Mouse (Mus musculus) midbrain, embryonic 11.5 days (tissue): Measurements from ENCODE around the gene Vps25. TPM values are rescaled to one million over a fixed set of nuclear protein-coding genes. Genes with fewer than 3 reads are reported as not detected.

Experiments used
- ATAC-seq: fragments of 200-750 bp; cut with Nextera tagmentation; 2 replicates; pipeline ENCODE4 v1.8.0; 2017; ENCODE audit warnings: moderate TSS enrichment, moderate library complexity; ENCODE audit not compliant: low FRiP score
- DNase-seq: peaks from one replicate; pipeline ENCODE4 v3.0.0; 2015; ENCODE audit warnings: low spot score; ENCODE audit errors: missing footprints
- H3K27ac ChIP-seq: fragments of 300-500 bp; sonication (generic); 2 replicates; pipeline ENCODE4 v1.5.1; 2014; ENCODE audit warnings: low read depth, low read length
- H3K27me3 ChIP-seq: fragments of 300-500 bp; sonication (generic); 2 replicates; pipeline ENCODE4 v1.6.1; 2014; ENCODE audit warnings: mild to moderate bottlenecking, low read length, moderate library complexity, mixed read lengths; ENCODE audit not compliant: control insufficient read depth, insufficient read depth
- H3K36me3 ChIP-seq: fragments of 300-500 bp; sonication (generic); 2 replicates; pipeline ENCODE4 v1.6.1; 2014; ENCODE audit warnings: mild to moderate bottlenecking, low read length, moderate library complexity, mixed read lengths; ENCODE audit not compliant: control insufficient read depth, insufficient read depth
- H3K4me1 ChIP-seq: fragments of 300-500 bp; sonication (generic); 2 replicates; pipeline ENCODE4 v1.6.1; 2014; ENCODE audit warnings: low read length; ENCODE audit not compliant: control insufficient read depth, insufficient read depth
- H3K4me2 ChIP-seq: fragments of 300-500 bp; sonication (generic); 2 replicates; pipeline ENCODE4 v1.6.1; 2014; ENCODE audit warnings: mild to moderate bottlenecking, moderate library complexity
- H3K4me3 ChIP-seq: fragments of 300-500 bp; sonication (generic); 2 replicates; pipeline ENCODE4 v1.5.1; 2014; ENCODE audit warnings: low read depth, low read length
- H3K9ac ChIP-seq: fragments of 300-500 bp; sonication (generic); 2 replicates; pipeline ENCODE4 v1.6.1; 2014; ENCODE audit warnings: low read length
- H3K9me3 ChIP-seq: fragments of 300-500 bp; sonication (generic); 2 replicates; pipeline ENCODE4 v1.6.1; 2016; ENCODE audit warnings: low read length; ENCODE audit not compliant: control insufficient read depth
- WGBS: fragments of 180-500 bp; shearing (Covaris S2); extraction: QIAGEN DNeasy Blood & Tissue Kit; methylation state at CpG from one replicate; pipeline ENCODE4 v1.1.7; 2014; 5-methylcytosine and 5-hydroxymethylcytosine counted together
- polyA plus RNA-seq: library from polyadenylated mRNA; unstranded; fragments of >200 nt; fragmentation: Nextera tagmentation; extraction: Ambion mirVana; gene quantifications from 2 replicates; pipeline ENCODE4 v1.2.1, GENCODE M21; 2014

The Vps25 gene
- polyA plus RNA-seq, 1 experiment from 2014 or later: 130 TPM

GRCm38 (mm10) chr11:101278223-101279192 is 25.0 kb downstream of the Vps25 start, which contains the start of the genes Cntd1 and Coa3:
Gene Cntd1, plus strand, starts transcription at chr11:101279012.
Gene Coa3, minus strand, starts transcription at chr11:101279114.
- WGBS: 12% methylated on average over 45 of the region's 45 CpGs
- peaks cover 17% of the 10 kb centered on the region for H3K4me1 ChIP-seq
- peak within 1 kb of the TSS; percentile 76 for H3K9ac ChIP-seq
- no peak within 1 kb of the TSS for H3K27ac ChIP-seq
- H3K9me3 ChIP-seq: no peaks in the 10 kb centered on the region
- ATAC-seq (peak; percentile 96), DNase-seq (peak; percentile 95)
- no peaks in the 10 kb centered on the region for H3K36me3 ChIP-seq
- H3K4me3 ChIP-seq: peak within 1 kb of the TSS; percentile 54
- H3K27me3 ChIP-seq: no peaks in the 10 kb centered on the region; the same call in 1 of the 2 replicates
- peak within 1 kb of the TSS; percentile 87 for H3K4me2 ChIP-seq

- WGBS: 62% methylated on average over 14 of the region's 14 CpGs
- DNase-seq (no peak), ATAC-seq (peak; percentile 51)
- peak overlapping the region; percentile 21; the same call in 1 of the 2 replicates for H3K9ac ChIP-seq
- H3K9me3 ChIP-seq: no peaks in the 10 kb centered on the region
- no peak overlapping the region for H3K27ac ChIP-seq
- H3K4me1 ChIP-seq: peaks cover 17% of the 10 kb centered on the region
- peak overlapping the region; percentile 54 for H3K4me3 ChIP-seq
- peak overlapping the region; percentile 36 for H3K4me2 ChIP-seq
- no peaks in the 10 kb centered on the region; the same call in 1 of the 2 replicates for H3K27me3 ChIP-seq
- H3K36me3 ChIP-seq: no peaks in the 10 kb centered on the region
Observed at GRCm38 (mm10) chr11:101279193-101279569, 25.7 kb downstream of the Vps25 start.

GRCm38 (mm10) chr11:101280837-101281236 is 27.3 kb downstream of the Vps25 start:
- no peak overlapping the region for H3K4me2 ChIP-seq
- no peak overlapping the region for H3K27ac ChIP-seq
- peaks cover 17% of the 10 kb centered on the region for H3K4me1 ChIP-seq
- H3K4me3 ChIP-seq: no peak overlapping the region
- no peak overlapping the region for H3K9ac ChIP-seq
- no peaks in the 10 kb centered on the region for H3K36me3 ChIP-seq
- no peaks in the 10 kb centered on the region for H3K9me3 ChIP-seq
- no peaks in the 10 kb centered on the region; the same call in 1 of the 2 replicates for H3K27me3 ChIP-seq
- DNase-seq (peak; percentile 51), ATAC-seq (no peak)
- WGBS: 55% methylated on average over 7 of the region's 7 CpGs

- 34% methylated on average over 5 of the region's 5 CpGs for WGBS
- ATAC-seq: no peak
Observed at GRCm38 (mm10) chr11:101282896-101283295, 29.4 kb downstream of the Vps25 start.

GRCm38 (mm10) chr11:101283805-101284204 is 30.3 kb downstream of the Vps25 start:
- H3K36me3 ChIP-seq: 0 out of 2 replicates have a peak, but pooled peaks cover 2% of the 10 kb centered on the region
- H3K4me2 ChIP-seq: no peak overlapping the region
- peaks cover 4% of the 10 kb centered on the region; the same call in 1 of the 2 replicates for H3K4me1 ChIP-seq
- H3K9ac ChIP-seq: no peak overlapping the region
- no peak overlapping the region for H3K27ac ChIP-seq
- no peaks in the 10 kb centered on the region for H3K9me3 ChIP-seq
- no peaks in the 10 kb centered on the region; the same call in 1 of the 2 replicates for H3K27me3 ChIP-seq
- WGBS: 70% methylated on average over 4 of the region's 4 CpGs
- no peak for DNase-seq
- no peak for ATAC-seq
- H3K4me3 ChIP-seq: no peak overlapping the region

More at GRCm38 (mm10) chr11:101282896-101283295, 29.4 kb downstream of the Vps25 start:
- no peak for DNase-seq
- no peaks in the 10 kb centered on the region; the same call in 1 of the 2 replicates for H3K27me3 ChIP-seq
- no peak overlapping the region for H3K9ac ChIP-seq
- H3K4me3 ChIP-seq: no peak overlapping the region
- peaks cover 9% of the 10 kb centered on the region for H3K4me1 ChIP-seq
- no peak overlapping the region for H3K27ac ChIP-seq
- H3K4me2 ChIP-seq: no peak overlapping the region
- no peaks in the 10 kb centered on the region for H3K36me3 ChIP-seq
- no peaks in the 10 kb centered on the region for H3K9me3 ChIP-seq

GRCm38 (mm10) chr11:101287306-101287705 is 33.8 kb downstream of the Vps25 start:
- Histone ChIP-seq H3K4me2 (no peak overlapping the region), H3K27ac (no peak overlapping the region), H3K36me3 (peaks cover 6% of the 10 kb centered on the region; the same call in 1 of the 2 replicates), H3K4me3 (no peak overlapping the region), H3K9ac (no peak overlapping the region), H3K4me1 (no peaks in the 10 kb centered on the region; the same call in 1 of the 2 replicates), H3K27me3 (no peaks in the 10 kb centered on the region), H3K9me3 (no peaks in the 10 kb centered on the region)
- ATAC-seq (no peak), DNase-seq (no peak)
- 90% methylated on average over 9 of the region's 9 CpGs for WGBS

GRCm38 (mm10) chr11:101291231-101291630 is 37.7 kb downstream of the Vps25 start:
- Histone ChIP-seq H3K9ac (no peak overlapping the region), H3K4me3 (no peak overlapping the region), H3K4me1 (no peaks in the 10 kb centered on the region), H3K9me3 (no peaks in the 10 kb centered on the region), H3K36me3 (peaks cover 6% of the 10 kb centered on the region; the same call in 1 of the 2 replicates), H3K27ac (no peak overlapping the region), H3K27me3 (no peaks in the 10 kb centered on the region), H3K4me2 (no peak overlapping the region)
- DNase-seq (peak; percentile 31), ATAC-seq (no peak)
- 97% methylated on average over 8 of the region's 8 CpGs for WGBS

- Histone ChIP-seq H3K9ac (no peak overlapping the region), H3K27ac (no peak overlapping the region), H3K4me1 (0 out of 2 replicates have a peak, but pooled peaks cover under 1% of the 10 kb centered on the region), H3K27me3 (no peaks in the 10 kb centered on the region), H3K4me3 (no peak overlapping the region), H3K9me3 (no peaks in the 10 kb centered on the region), H3K4me2 (no peak overlapping the region), H3K36me3 (peaks cover 10% of the 10 kb centered on the region; the same call in 1 of the 2 replicates)
- 90% methylated on average over 8 of the region's 8 CpGs for WGBS
- ATAC-seq: no peak
- DNase-seq: peak; percentile 33
Observed at GRCm38 (mm10) chr11:101295191-101295590, 41.7 kb downstream of the Vps25 start.

- no peaks in the 10 kb centered on the region for H3K9me3 ChIP-seq
- WGBS: 64% methylated on average over 7 of the region's 7 CpGs
- H3K4me2 ChIP-seq: peak overlapping the region; percentile 98
- no peak overlapping the region for H3K9ac ChIP-seq
- H3K4me1 ChIP-seq: peaks cover 13% of the 10 kb centered on the region
- H3K27me3 ChIP-seq: no peaks in the 10 kb centered on the region
- peak overlapping the region; percentile 74; the same call in 1 of the 2 replicates for H3K4me3 ChIP-seq
- peak; percentile 61 for DNase-seq
- H3K27ac ChIP-seq: no peak overlapping the region
- H3K36me3 ChIP-seq: peaks cover 6% of the 10 kb centered on the region; the same call in 1 of the 2 replicates
- no peak for ATAC-seq
Observed at GRCm38 (mm10) chr11:101300881-101301280, 47.4 kb downstream of the Vps25 start.
